Mouse (Mus musculus) kidney, adult 18-20 months (tissue): ENCODE results near the gene Bmpr1b.

ENCODE experiments used
- DNase-seq: peaks from one replicate; pipeline ENCODE4 v3.0.0; 2021

Gene Bmpr1b

DNA sequence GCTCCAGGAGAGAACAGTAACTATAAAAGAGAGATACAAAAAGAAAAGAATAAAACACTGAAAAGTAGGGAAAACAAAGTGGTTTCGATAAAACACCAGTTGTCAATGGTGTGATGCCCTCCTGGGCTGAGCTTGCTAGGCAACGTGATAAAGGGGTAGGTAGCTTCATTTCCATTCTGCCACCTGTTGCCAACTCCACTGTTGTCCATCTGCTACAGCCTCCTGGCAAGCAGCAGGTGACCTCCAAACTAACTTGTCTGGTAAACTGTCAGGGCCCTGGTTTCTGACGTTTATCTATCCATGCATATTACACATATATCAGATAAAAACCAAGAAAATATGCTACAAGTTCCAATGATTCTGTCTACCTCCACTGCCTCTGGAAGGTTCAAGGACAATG lies 359.6 kb downstream of the Bmpr1b start:
- no peak for DNase-seq

DNA sequence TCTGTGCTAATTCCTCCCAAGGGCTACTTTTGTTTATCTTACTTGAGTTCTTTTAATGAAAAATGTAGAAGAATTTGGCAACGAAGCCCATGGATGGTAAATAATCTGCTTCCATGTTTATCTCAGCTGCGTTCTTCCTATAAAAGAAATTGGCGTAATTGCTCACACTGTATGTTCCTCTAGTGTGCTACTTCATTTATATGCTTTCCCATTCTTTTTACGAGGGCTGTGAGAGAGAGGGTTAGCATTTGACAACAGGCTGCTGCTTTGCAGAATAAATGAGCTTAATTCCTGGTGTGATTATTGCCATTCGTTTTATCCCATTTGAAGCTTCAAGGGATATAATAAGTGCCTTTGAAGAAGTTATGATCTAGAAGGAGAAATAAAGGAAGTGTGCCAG lies 365.1 kb downstream of the Bmpr1b start:
- no peak for DNase-seq

DNA sequence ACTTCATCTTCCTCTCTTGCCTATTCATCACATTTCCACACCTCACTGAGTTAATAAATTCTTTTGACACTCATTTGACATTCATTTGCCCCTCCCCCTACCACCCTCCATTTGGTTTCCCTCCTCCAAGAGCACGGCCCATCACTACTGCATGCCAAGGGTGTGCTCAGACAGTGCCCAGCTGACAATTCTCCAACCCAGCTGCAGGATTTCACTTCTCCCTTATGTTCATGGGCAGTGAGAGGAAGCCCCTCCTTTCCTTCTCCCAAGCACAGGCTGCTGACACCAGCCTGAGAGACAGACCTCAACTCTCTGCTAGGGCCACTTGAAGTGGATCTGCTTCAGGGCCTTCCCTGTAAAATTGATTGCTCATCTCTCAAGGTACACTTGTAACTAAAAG lies 371.4 kb downstream of the Bmpr1b start:
- no peak for DNase-seq

DNA sequence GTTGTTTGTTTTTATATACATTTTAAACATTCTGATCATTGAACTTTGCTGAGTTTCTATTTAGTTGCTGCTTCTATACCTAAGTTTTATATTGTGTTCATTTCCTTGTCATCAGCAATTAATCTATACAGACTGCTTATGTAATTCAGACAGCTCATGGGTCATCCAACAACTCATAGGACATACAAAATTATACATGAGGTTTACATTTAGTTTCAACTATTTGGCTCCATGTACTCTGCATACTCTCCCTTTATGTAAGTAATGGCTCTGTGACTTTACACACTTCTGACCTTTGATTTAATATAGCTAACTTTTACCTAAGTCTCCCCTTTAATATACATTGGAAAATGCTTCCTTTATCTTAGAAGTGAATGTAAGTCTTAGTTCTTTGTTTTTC lies 371.9 kb downstream of the Bmpr1b start:
- DNase-seq = no peak

DNA sequence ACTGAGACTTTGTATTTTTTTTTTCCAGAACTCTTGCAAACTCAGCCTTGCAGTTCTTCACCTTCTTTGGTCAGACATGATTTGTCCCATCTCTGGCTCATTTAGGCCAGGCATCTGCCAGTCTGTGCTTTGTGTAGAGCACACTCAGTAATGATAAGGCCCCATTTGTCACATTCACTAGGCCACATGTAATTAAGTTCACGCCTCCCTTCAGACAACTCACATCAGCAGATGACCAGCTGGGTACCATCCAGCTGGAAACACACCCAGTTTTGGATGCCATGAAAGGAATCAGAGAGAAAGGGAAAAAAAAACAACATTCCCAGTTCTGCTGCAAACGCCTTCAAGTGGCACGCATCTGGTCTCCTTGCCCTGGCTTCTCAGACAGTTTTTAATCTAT lies 374.9 kb downstream of the Bmpr1b start:
- DNase-seq = no peak

DNA sequence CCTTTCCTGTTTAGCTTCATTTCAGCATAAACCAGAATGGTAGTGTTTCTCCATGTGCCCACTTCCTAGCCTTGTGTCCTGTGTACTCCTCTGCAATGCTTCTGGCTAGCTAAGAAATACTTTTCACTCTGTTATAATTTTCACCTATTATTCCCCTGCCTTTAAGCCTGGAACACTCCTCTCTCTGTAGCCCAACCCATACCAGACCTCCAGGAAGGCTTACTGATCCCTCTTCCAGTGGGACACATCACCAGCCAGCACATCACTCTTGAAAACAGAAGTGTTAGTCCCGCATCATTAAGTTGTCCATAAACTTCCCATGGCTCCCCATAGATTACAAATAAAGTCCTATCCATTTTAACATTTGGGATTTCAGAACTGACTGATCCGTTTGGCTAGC lies 375.5 kb downstream of the Bmpr1b start:
- no peak for DNase-seq

DNA sequence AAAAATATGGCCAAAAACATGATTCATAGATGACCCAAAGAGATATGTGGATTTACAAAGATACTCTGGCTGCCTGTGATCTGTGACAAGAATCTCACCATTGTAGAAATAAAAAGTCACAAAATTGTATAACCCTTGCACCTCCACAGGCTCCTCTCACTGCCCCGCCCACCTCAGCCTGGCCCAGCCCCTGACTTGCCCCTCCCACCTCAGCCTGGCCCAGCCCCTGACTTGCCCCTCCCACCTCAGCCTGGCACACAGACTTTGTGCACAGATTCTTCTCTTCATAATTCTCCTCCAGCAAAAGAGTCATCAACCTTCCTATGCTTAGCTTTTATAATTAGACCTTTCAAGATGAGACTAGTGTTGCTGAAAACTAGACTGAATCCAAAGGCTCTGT lies 377.1 kb downstream of the Bmpr1b start:
- no peak for DNase-seq

DNA sequence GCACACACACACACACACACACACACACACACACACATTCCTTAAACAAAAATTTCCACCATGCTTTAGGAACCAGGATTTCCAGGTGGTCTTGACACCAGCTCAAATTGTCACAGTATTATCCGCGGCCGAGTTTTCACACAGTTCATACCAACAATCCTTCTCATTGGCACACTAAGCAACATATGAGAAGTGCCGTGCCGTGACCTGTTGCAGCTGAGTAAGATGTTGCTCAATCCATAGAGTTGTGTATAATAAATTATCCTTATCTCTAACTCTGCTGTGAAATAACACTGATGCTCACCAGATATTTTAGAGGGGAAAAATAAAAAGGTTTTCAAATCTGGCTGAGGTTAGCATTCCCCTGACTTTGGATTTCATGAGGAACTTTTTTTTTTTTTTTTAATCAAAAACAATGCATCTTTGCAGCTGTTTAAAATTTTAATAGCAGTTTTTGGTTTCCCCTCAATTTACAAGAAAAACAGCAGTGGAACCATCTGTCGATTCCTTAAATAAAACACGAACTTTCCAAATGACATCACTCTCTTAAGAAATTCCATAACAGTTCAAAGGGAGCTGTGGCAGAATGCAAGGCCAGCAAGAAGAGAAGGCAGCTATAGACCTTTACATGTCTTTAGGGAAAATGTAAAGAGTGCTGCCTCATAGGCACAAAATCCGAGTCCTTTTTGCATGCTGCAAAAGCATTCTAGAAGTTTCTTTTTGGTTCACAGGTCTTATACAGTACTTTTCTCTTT lies 378.0 kb downstream of the Bmpr1b start:
- no peak for DNase-seq
